Mouse (Mus musculus) liver, embryonic 11.5 days (tissue): ENCODE measurements around the gene Vmn1r17. TPM values are rescaled to one million over a fixed set of nuclear protein-coding genes. Genes with fewer than 3 reads are reported as not detected.
"Not testable (repeated sequence)": the region's sequence is repeated elsewhere in the genome, so short reads cannot be mapped to it uniquely, and the experiment has no call there.

Experiments used
- ATAC-seq: fragments of 200-750 bp; cut with Nextera tagmentation; replicated peaks from 2 replicates; pipeline ENCODE4 v1.8.0; 2017; ENCODE audit warnings: moderate number of reproducible peaks, mild to moderate bottlenecking, moderate TSS enrichment, moderate library complexity; ENCODE audit not compliant: low FRiP score
- DNase-seq: peaks from one replicate; pipeline ENCODE4 v3.0.0-alpha.2; 2017; ENCODE audit warnings: low spot score
- H3K27ac ChIP-seq: fragments of 300-500 bp; sonication (generic); 2 replicates; pipeline ENCODE4 v1.5.1; 2014; ENCODE audit warnings: mild to moderate bottlenecking, low read depth, low read length, control low read depth
- H3K27me3 ChIP-seq: fragments of 300-500 bp; sonication (generic); replicated peaks from 2 replicates; pipeline ENCODE4 v1.6.1; 2014; ENCODE audit warnings: low read length, mixed read lengths; ENCODE audit not compliant: control insufficient read depth, insufficient read depth
- H3K36me3 ChIP-seq: fragments of 300-500 bp; sonication (generic); 2 replicates; pipeline ENCODE4 v1.6.1; 2014; ENCODE audit warnings: mild to moderate bottlenecking, low read length, moderate library complexity, mixed read lengths; ENCODE audit not compliant: control insufficient read depth, insufficient read depth
- H3K4me1 ChIP-seq: fragments of 300-500 bp; sonication (generic); replicated peaks from 2 replicates; pipeline ENCODE4 v1.6.1; 2014; ENCODE audit warnings: low read length, mixed read lengths; ENCODE audit not compliant: control insufficient read depth, insufficient read depth
- H3K4me2 ChIP-seq: fragments of 300-500 bp; sonication (generic); 2 replicates; pipeline ENCODE4 v1.6.1; 2014; ENCODE audit warnings: mild to moderate bottlenecking, control low read depth, moderate library complexity
- H3K4me3 ChIP-seq: fragments of 300-500 bp; sonication (generic); 2 replicates; pipeline ENCODE4 v1.5.1; 2014; ENCODE audit warnings: low read depth, low read length, control low read depth
- H3K9ac ChIP-seq: fragments of 300-500 bp; sonication (generic); 2 replicates; pipeline ENCODE4 v1.6.1; 2014; ENCODE audit warnings: low read depth, low read length, control low read depth
- H3K9me3 ChIP-seq: fragments of 300-500 bp; sonication (generic); 2 replicates; pipeline ENCODE4 v1.6.1; 2016; ENCODE audit warnings: low read length, inconsistent platforms, mixed read lengths; ENCODE audit not compliant: control insufficient read depth
- whole genome bisulfite sequencing: fragments of 180-500 bp; shearing (Covaris S2); extraction: QIAGEN DNeasy Blood & Tissue Kit; methylation state at CpG from one replicate; pipeline ENCODE4 v1.1.7; 2014; 5-methylcytosine and 5-hydroxymethylcytosine counted together
- polyA plus RNA-seq: library from polyadenylated mRNA; unstranded; fragments of >200 nt; fragmentation: Nextera tagmentation; extraction: Ambion mirVana; gene quantifications from 2 replicates; pipeline ENCODE4 v1.2.1, GENCODE M21; 2014

Gene Vmn1r17
- polyA plus RNA-seq, result not detected in 2 replicates

DNA sequence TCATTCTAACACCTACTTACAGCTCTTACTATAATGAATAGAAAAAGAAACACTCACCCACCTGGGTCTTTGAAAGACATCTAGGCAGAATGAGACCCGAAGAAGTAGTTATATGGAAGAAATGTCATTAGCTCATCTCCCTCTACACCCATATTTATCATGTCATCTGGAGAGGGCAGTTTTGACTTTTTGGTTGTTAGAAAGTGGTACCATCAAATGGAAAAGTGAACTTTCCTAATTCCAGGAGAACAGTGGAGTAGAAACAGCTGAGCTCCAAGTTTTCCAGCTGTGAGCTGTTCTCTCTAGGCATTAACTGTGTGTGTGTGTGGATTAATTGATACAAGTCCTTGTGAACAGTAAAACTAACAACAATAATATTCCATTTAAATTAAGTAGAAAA, at the start of gene Vmn1r17:
Vmn1r17 (minus strand) TSS at position 101 of the 400 bp plus-strand sequence.
- H3K4me2 ChIP-seq, result no peak within 1 kb of the TSS
- DNase-seq (no peak), ATAC-seq (no peak)
- H3K27me3 ChIP-seq, result no peaks in the 10 kb centered on the region
- no peak within 1 kb of the TSS for H3K27ac ChIP-seq
- H3K9me3 ChIP-seq, result no peaks in the 10 kb centered on the region
- no peak within 1 kb of the TSS for H3K9ac ChIP-seq
- H3K36me3 ChIP-seq, result no peaks in the 10 kb centered on the region
- 79% methylated on average over 1 of the region's 1 CpGs for WGBS
- no peak within 1 kb of the TSS for H3K4me3 ChIP-seq
- H3K4me1 ChIP-seq, result no peaks in the 10 kb centered on the region

DNA sequence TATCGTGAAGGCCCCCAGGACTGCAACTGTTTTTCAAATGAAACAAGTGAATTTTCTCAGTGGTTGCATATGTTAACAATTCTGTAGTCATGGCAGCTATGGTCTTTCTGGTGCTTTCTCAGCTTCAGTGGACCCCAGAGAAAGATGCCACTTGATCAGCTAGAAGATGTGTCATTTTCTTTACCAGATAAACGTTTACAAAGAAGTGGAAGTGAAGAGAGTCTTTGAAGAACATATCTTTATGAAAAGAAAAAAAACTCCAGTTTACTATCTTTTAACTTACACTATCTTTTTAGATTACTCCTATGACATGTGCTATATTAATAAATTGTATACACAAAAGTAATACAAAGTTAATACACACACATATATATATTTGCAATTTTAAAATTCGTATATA, 40.0 kb upstream of the Vmn1r17 start, which contains the start of gene Vmn1r19:
Vmn1r19 (plus strand) TSS at position 301 of the 400 bp plus-strand sequence.
- H3K4me1 ChIP-seq, H3K9ac ChIP-seq, H3K36me3 ChIP-seq, H3K9me3 ChIP-seq, H3K27me3 ChIP-seq, ATAC-seq, H3K4me2 ChIP-seq, H3K4me3 ChIP-seq, DNase-seq, H3K27ac ChIP-seq: not testable (repeated sequence)
- 54% methylated on average over 3 of the region's 3 CpGs for WGBS

DNA sequence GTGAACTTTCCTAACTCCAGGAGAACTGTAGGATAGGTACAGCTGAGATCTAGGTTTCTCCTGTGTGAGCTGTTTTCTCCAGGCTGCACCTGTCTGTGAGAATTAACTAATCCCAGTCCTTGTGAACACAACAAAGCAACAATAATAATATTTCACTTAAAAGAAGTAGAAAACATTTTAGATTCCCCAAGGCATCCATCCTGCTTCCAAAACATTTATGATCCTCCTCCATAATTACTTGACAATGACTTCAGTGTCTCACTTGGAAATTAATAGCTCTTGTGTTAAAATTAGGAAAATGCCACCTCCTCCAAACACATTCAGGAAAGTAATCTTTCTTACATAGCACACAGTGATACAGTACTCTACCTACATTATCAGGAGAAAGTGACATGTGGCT, 32.2 kb upstream of the Vmn1r17 start, which contains the start of gene Vmn1r18:
Vmn1r18 (minus strand) TSS at position 101 of the 400 bp plus-strand sequence.
- H3K9me3 ChIP-seq, result no peaks in the 10 kb centered on the region
- ATAC-seq (no peak), DNase-seq (no peak)
- no peaks in the 10 kb centered on the region for H3K36me3 ChIP-seq
- H3K4me3 ChIP-seq, result no peak within 1 kb of the TSS
- H3K27me3 ChIP-seq, result no peaks in the 10 kb centered on the region
- no peak within 1 kb of the TSS for H3K9ac ChIP-seq
- no peak within 1 kb of the TSS for H3K27ac ChIP-seq
- H3K4me2 ChIP-seq, result no peak within 1 kb of the TSS
- H3K4me1 ChIP-seq, result no peaks in the 10 kb centered on the region

DNA sequence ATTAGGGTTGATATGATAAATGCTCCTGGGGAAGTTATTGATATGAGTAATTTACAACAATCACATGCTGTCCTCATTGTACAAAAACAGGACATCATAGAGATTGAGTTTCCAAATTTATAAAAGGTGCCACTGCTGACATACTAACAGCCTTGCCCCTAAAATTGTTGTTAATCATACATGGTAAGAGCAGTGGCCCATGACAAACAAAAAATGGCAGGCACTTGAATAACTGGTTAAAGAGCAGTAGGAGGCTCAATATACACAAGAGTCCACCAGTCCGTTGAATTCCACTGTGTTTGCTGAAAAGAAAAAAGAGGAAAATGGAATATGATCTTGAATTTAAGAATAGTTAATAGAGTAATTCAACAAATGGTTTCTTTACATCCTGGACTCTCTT, 4.0 kb upstream of the Vmn1r17 start:
- 83% methylated on average over 1 of the region's 1 CpGs for WGBS
- no peak overlapping the region for H3K4me2 ChIP-seq
- no peak overlapping the region for H3K27ac ChIP-seq
- DNase-seq (no peak), ATAC-seq (no peak)
- H3K36me3 ChIP-seq, result no peaks in the 10 kb centered on the region
- H3K27me3 ChIP-seq, result no peaks in the 10 kb centered on the region
- no peaks in the 10 kb centered on the region for H3K9me3 ChIP-seq
- no peaks in the 10 kb centered on the region for H3K4me1 ChIP-seq
- H3K9ac ChIP-seq, result no peak overlapping the region
- no peak overlapping the region for H3K4me3 ChIP-seq

DNA sequence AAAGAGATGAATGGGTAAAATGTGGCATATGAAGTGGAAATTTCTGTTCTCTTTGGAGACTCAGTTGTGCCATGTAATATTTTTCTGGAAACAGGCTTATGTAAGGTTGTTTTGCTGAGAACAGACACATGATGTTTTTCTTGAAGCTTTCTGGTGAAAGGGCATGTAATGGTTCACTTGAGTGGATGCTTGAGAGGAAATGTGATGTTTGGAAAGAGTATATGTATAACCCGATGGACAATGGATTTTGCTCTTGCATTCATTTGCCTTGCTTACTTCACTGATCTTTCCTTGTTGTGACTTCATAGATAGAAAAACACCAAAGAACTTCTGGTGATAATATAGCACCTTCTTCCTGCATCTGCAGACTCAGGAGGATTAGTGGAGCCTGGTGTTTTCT, 2.3 kb upstream of the Vmn1r17 start:
- not testable (repeated sequence) for H3K9me3 ChIP-seq, H3K4me1 ChIP-seq, H3K4me2 ChIP-seq, H3K36me3 ChIP-seq, DNase-seq, H3K9ac ChIP-seq, H3K27me3 ChIP-seq, H3K27ac ChIP-seq, ATAC-seq, H3K4me3 ChIP-seq
- 90% methylated on average over 1 of the region's 1 CpGs for WGBS

DNA sequence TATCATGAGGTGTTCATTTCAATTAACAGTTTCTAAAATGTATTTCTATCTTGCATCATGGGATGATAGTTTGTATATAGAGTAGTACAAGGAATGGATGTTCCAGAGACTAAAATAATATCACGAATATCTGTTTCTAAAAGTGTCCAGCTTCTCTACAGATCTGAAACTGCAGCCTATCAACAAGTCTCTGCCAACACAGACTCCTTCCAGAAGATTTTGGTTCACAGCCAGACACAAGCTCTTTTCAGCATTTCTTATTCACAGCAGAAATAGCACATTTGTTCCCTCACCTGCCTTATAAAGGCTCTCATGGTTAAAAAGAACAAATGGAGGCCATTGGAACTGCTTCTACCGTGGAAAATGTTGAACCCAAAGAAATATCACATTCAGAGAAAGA, 6.7 kb downstream of the Vmn1r17 start:
- Histone ChIP-seq H3K4me3 (no peak overlapping the region), H3K4me2 (no peak overlapping the region), H3K27ac (no peak overlapping the region), H3K4me1 (no peaks in the 10 kb centered on the region), H3K9ac (no peak overlapping the region), H3K27me3 (no peaks in the 10 kb centered on the region), H3K9me3 (no peaks in the 10 kb centered on the region), H3K36me3 (no peaks in the 10 kb centered on the region)
- no peak for DNase-seq
- WGBS, result 63% methylated on average over 2 of the region's 2 CpGs
- ATAC-seq, result no peak

DNA sequence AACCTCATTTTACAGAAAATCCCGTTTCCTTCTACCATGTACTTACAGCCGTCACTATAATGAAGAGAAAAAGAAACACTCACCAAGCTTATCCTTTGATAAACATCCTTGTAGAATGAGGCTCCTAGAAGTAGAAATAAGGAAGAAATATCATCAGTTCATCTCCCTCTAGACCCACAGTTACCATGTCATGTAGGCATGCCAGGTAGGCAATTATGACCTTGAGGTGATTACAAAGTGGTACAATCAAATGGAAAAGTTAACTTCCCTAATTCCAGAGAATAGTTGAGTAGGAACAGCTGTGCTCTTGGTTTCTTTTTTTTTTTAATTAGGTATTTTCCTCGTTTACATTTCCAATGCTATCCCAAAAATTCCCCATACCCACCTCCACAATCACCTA, 34.1 kb downstream of the Vmn1r17 start, which contains the start of gene Vmn1r16:
Vmn1r16 (minus strand) TSS at position 101 of the 400 bp plus-strand sequence.
- Histone ChIP-seq H3K9ac (no peak within 1 kb of the TSS), H3K4me1 (no peaks in the 10 kb centered on the region), H3K27me3 (no peaks in the 10 kb centered on the region), H3K36me3 (no peaks in the 10 kb centered on the region), H3K4me3 (no peak within 1 kb of the TSS), H3K4me2 (no peak within 1 kb of the TSS), H3K9me3 (no peaks in the 10 kb centered on the region), H3K27ac (no peak within 1 kb of the TSS)
- no peak for DNase-seq
- WGBS, result 68% methylated on average over 3 of the region's 3 CpGs
- ATAC-seq, result no peak

DNA sequence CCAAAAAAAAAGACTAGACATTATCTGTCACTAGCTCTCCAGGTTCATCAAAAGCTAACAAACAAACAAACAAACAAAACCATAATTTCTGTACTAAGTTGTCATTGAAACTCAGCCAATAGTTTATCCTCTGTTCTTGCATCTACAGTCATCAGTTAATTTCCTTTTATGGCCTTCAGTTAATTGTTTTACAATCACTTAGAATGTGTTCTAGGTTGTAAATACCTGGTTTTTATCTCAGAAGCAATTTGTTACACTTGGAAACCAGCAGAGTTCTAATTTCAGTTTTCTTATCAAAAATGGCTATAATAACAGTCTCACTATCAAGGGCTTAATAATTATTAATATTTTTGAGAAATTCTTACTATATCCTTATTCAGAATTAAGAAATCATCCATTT, 37.4 kb downstream of the Vmn1r17 start:
- H3K4me2 ChIP-seq, result no peak overlapping the region
- ATAC-seq, result no peak
- no peak overlapping the region for H3K9ac ChIP-seq

More for the DNA sequence above, 37.4 kb downstream of the Vmn1r17 start:
- Histone ChIP-seq H3K27me3 (no peaks in the 10 kb centered on the region), H3K9me3 (no peaks in the 10 kb centered on the region), H3K4me1 (no peaks in the 10 kb centered on the region), H3K4me3 (no peak overlapping the region), H3K27ac (no peak overlapping the region), H3K36me3 (no peaks in the 10 kb centered on the region)
- DNase-seq, result no peak
